Mouse (Mus musculus): Measurements from ENCODE around the gene Mrps6. TPM values are rescaled to one million over a fixed set of nuclear protein-coding genes. Genes with fewer than 3 reads are reported as not detected.

Gene Mrps6
- polyA plus RNA-seq, 1 experiment from 2014 or later = 100.0 TPM

DNA sequence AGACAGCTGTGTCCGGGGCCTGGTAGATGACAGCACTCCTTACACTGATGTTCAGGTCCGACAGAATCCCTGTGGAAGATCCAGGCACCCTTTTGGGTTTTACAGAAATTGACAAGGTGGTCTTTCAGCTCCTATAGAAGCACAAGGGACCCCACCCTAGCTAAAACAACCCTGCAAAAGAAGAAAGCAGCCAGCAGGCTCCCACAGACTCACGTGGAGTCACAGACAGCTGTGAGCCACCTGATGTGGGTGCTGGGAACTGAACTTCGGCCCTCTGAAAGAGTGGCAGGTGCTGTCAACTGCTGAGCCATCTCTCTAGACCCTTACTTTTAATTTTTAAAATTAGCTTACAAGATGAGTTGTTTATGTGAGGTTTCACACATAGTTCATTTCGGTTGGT is 23.4 kb upstream of the Mrps6 start:
- 73% methylated on average over 5 of the region's 5 CpGs for WGBS
- H3K4me1 ChIP-seq (ENCODE audit: control insufficient read depth, insufficient read depth, low read length) = no peaks in the 10 kb centered on the region
- H3K4me2 ChIP-seq (ENCODE audit: low read depth, severe bottlenecking) = no peak overlapping the region
- no peaks in the 10 kb centered on the region for H3K9me3 ChIP-seq (ENCODE audit: control insufficient read depth, low read length)
- H3K9ac ChIP-seq (ENCODE audit: low read length) = no peak overlapping the region
- H3K4me3 ChIP-seq (ENCODE audit: low read depth, low read length) = no peak overlapping the region
- DNase-seq (ENCODE audit: low spot score) = no peak
- H3K27me3 ChIP-seq (ENCODE audit: control insufficient read depth, insufficient read depth, low read length) = no peaks in the 10 kb centered on the region
- no peak overlapping the region for H3K27ac ChIP-seq (replicated peaks; ENCODE audit: low read depth, low read length)
- H3K36me3 ChIP-seq (ENCODE audit: control insufficient read depth, insufficient read depth, low read length) = no peaks in the 10 kb centered on the region
- no peak for ATAC-seq (ENCODE audit: insufficient number of reproducible peaks, low FRiP score, low TSS enrichment, low read depth)

DNA sequence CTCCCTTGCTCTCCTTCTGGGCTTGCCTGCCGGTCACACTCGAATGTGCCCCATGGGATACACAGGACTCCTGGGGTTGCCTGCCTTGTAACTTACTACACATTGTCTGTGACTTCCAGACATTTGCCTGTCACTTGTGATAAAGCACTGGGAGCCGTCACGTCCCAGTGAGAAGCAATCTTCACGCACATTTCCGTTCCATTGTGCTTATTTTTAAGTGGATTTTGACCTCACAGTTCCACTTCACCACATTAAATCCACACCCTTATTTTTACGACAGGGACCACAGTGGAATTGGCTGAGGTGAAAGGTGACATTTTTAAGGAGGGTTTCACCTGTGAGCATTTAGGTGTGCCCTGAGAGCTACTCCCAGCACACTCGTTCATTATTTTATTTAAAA is 21.4 kb upstream of the Mrps6 start:
- WGBS = 67% methylated on average over 8 of the region's 8 CpGs
- Histone ChIP-seq H3K4me2 (ENCODE audit: low read depth, severe bottlenecking) (no peak overlapping the region), H3K9ac (ENCODE audit: low read length) (no peak overlapping the region), H3K27me3 (ENCODE audit: control insufficient read depth, insufficient read depth, low read length) (no peaks in the 10 kb centered on the region), H3K9me3 (ENCODE audit: control insufficient read depth, low read length) (no peaks in the 10 kb centered on the region), H3K36me3 (ENCODE audit: control insufficient read depth, insufficient read depth, low read length) (no peaks in the 10 kb centered on the region), H3K4me1 (ENCODE audit: control insufficient read depth, insufficient read depth, low read length) (no peaks in the 10 kb centered on the region), H3K4me3 (ENCODE audit: low read depth, low read length) (no peak overlapping the region), H3K27ac (replicated peaks; ENCODE audit: low read depth, low read length) (no peak overlapping the region)
- no peak for DNase-seq (ENCODE audit: low spot score)
- no peak for ATAC-seq (ENCODE audit: insufficient number of reproducible peaks, low FRiP score, low TSS enrichment, low read depth)

DNA sequence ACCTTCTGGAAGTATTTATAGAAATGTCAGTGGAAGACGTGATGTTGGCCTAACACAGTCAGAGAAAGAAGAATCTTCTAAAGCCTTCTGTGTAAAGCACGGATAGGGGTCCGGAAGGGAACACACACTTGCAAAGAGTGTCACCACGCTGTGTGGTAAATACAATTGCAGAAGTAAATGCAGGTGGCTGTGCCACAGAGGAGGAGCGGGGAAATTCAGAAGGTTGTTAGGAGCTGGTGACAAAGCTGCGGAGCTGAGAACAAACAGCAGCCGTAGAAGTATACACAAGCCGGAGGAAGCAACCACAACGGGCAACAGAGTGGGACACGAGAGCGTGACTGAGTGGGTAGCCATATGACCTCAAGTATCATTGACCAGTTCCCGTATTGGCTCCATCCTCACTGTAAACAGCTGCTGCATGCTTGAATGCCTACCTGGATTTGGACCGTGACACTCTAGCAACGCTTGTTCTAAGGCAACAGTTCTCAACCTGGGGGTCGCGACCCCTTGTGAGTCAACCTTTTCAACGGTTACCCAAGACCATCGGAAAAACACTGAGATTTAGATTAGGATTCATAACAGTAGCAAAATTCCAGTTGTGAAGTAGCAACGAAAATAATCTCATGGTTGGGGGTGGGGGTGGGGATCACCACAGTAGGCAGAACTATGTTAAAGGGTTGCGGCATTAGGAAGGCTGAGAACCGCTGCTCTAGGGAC is 20.0 kb upstream of the Mrps6 start:
- no peak for DNase-seq (ENCODE audit: low spot score)

DNA sequence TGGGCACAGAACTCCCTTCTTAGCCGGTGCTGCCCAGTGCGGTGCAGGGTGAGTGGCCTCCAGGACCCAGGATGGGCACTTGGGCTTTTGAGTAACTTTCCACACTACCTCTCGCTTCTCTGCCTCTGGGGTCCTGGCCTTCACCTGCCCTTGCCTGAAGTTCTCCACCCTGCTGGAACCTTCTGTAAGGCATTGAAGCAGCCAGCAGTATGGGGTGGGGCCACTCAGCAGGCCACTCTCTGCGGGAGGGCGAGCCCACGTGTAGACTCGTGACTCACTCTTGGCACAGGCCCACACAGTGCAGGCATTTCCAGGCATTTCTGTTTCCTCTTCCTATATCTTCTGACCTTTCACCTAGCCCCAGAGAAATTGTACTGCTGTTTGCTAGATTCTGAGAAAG is 18.6 kb upstream of the Mrps6 start:
- Histone ChIP-seq H3K9ac (ENCODE audit: low read length) (no peak overlapping the region), H3K4me3 (ENCODE audit: low read depth, low read length) (no peak overlapping the region), H3K4me1 (ENCODE audit: control insufficient read depth, insufficient read depth, low read length) (no peaks in the 10 kb centered on the region), H3K27me3 (ENCODE audit: control insufficient read depth, insufficient read depth, low read length) (no peaks in the 10 kb centered on the region), H3K27ac (replicated peaks; ENCODE audit: low read depth, low read length) (no peak overlapping the region), H3K36me3 (ENCODE audit: control insufficient read depth, insufficient read depth, low read length) (no peaks in the 10 kb centered on the region), H3K9me3 (ENCODE audit: control insufficient read depth, low read length) (no peaks in the 10 kb centered on the region), H3K4me2 (ENCODE audit: low read depth, severe bottlenecking) (no peak overlapping the region)
- no peak for DNase-seq (ENCODE audit: low spot score)
- no peak for ATAC-seq (ENCODE audit: insufficient number of reproducible peaks, low FRiP score, low TSS enrichment, low read depth)
- WGBS = 95% methylated on average over 7 of the region's 7 CpGs

More for the DNA sequence above, 20.0 kb upstream of the Mrps6 start:
- H3K36me3 ChIP-seq (ENCODE audit: control insufficient read depth, insufficient read depth, low read length) = no peaks in the 10 kb centered on the region
- H3K9me3 ChIP-seq (ENCODE audit: control insufficient read depth, low read length) = no peaks in the 10 kb centered on the region
- ATAC-seq (ENCODE audit: insufficient number of reproducible peaks, low FRiP score, low TSS enrichment, low read depth) = no peak
- no peak overlapping the region for H3K27ac ChIP-seq (replicated peaks; ENCODE audit: low read depth, low read length)
- H3K4me1 ChIP-seq (ENCODE audit: control insufficient read depth, insufficient read depth, low read length) = no peaks in the 10 kb centered on the region
- H3K4me2 ChIP-seq (ENCODE audit: low read depth, severe bottlenecking) = no peak overlapping the region
- no peaks in the 10 kb centered on the region for H3K27me3 ChIP-seq (ENCODE audit: control insufficient read depth, insufficient read depth, low read length)
- WGBS = 88% methylated on average over 21 of the region's 21 CpGs
- H3K9ac ChIP-seq (ENCODE audit: low read length) = no peak overlapping the region
- H3K4me3 ChIP-seq (ENCODE audit: low read depth, low read length) = no peak overlapping the region

DNA sequence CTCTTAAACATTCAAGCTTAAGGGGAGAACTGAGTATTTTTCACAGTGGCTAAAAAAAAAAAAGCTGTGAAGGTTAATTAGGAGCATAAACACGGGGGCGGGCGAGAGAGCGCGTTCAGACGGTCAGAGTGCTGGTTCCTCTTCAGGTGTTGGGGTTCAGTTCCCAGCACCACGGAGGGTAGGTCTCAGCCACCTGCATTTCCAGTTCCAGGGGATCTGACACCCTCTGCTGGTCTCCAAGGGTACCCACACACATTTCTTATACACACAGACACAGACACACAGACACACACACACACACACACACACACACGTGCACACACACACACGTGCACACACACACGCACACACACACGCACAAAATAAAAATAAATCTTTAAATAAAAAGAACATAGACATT is 18.1 kb upstream of the Mrps6 start:
- ATAC-seq (ENCODE audit: insufficient number of reproducible peaks, low FRiP score, low TSS enrichment, low read depth) = no peak
- H3K9me3 ChIP-seq (ENCODE audit: control insufficient read depth, low read length) = no peaks in the 10 kb centered on the region
- no peaks in the 10 kb centered on the region for H3K36me3 ChIP-seq (ENCODE audit: control insufficient read depth, insufficient read depth, low read length)
- DNase-seq (ENCODE audit: low spot score) = no peak
- WGBS = 93% methylated on average over 11 of the region's 11 CpGs
- no peak overlapping the region for H3K4me3 ChIP-seq (ENCODE audit: low read depth, low read length)
- no peak overlapping the region for H3K9ac ChIP-seq (ENCODE audit: low read length)
- H3K4me2 ChIP-seq (ENCODE audit: low read depth, severe bottlenecking) = no peak overlapping the region
- no peaks in the 10 kb centered on the region for H3K4me1 ChIP-seq (ENCODE audit: control insufficient read depth, insufficient read depth, low read length)
- no peak overlapping the region for H3K27ac ChIP-seq (replicated peaks; ENCODE audit: low read depth, low read length)
- H3K27me3 ChIP-seq (ENCODE audit: control insufficient read depth, insufficient read depth, low read length) = no peaks in the 10 kb centered on the region

DNA sequence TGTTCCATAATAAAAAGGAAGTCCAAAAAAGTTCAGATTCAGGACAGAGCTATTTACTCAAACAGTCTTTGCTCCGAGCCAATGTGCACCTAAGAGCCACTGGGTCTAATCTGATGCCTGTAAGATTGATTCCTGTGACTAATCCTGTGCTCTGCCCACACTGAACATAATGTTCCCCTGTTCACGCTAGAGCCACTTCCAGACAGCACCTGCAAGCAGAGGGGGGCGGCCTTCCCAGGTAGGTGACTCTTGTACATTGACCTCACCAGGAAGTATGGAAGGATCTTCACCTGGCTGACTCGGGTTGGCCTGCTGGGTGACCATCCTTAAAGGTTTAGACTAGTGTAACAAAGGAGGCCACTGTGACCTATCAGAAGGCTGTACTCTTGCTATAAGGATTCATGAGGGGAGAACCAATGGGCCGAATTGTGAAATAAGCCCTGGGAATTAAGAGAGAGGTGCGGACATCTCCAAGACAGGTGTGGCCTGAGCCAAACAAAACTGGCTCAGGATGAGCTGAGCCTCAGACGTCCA is 6.2 kb upstream of the Mrps6 start:
- 85% methylated on average over 7 of the region's 7 CpGs for WGBS
- DNase-seq (ENCODE audit: low spot score) (no peak), ATAC-seq (ENCODE audit: insufficient number of reproducible peaks, low FRiP score, low TSS enrichment, low read depth) (no peak)
- Histone ChIP-seq H3K4me2 (ENCODE audit: low read depth, severe bottlenecking) (no peak overlapping the region), H3K4me1 (ENCODE audit: control insufficient read depth, insufficient read depth, low read length) (no peaks in the 10 kb centered on the region), H3K36me3 (ENCODE audit: control insufficient read depth, insufficient read depth, low read length) (no peaks in the 10 kb centered on the region), H3K27me3 (ENCODE audit: control insufficient read depth, insufficient read depth, low read length) (no peaks in the 10 kb centered on the region), H3K9ac (ENCODE audit: low read length) (no peak overlapping the region), H3K4me3 (ENCODE audit: low read depth, low read length) (no peak overlapping the region), H3K27ac (replicated peaks; ENCODE audit: low read depth, low read length) (no peak overlapping the region), H3K9me3 (ENCODE audit: control insufficient read depth, low read length) (no peaks in the 10 kb centered on the region; the same call in 1 of the 2 replicates)

DNA sequence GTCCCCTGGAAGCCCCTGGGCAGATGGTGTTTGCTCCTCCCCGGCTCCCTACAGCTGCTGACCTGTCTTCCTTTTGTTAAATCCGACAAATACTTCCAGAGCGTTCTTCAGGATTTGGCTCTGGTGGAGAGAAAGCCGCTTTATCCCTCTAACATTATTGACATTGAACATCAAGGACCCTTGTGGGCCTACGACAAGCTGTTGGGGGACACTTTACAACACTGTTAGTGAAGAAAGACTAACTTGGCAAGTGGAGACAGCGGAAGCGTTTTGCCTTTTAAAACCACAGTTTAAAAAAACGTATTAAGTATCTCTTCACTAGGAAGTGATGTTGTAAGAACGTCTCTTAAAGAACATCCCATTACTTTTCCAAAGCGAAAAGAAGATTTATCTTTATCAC is 5.5 kb upstream of the Mrps6 start:
- Histone ChIP-seq H3K9ac (ENCODE audit: low read length) (no peak overlapping the region), H3K36me3 (ENCODE audit: control insufficient read depth, insufficient read depth, low read length) (no peaks in the 10 kb centered on the region), H3K27ac (replicated peaks; ENCODE audit: low read depth, low read length) (no peak overlapping the region), H3K4me1 (ENCODE audit: control insufficient read depth, insufficient read depth, low read length) (no peaks in the 10 kb centered on the region), H3K4me2 (ENCODE audit: low read depth, severe bottlenecking) (no peak overlapping the region), H3K9me3 (ENCODE audit: control insufficient read depth, low read length) (no peaks in the 10 kb centered on the region; the same call in 1 of the 2 replicates), H3K27me3 (ENCODE audit: control insufficient read depth, insufficient read depth, low read length) (no peaks in the 10 kb centered on the region), H3K4me3 (ENCODE audit: low read depth, low read length) (no peak overlapping the region)
- DNase-seq (ENCODE audit: low spot score) (no peak), ATAC-seq (ENCODE audit: insufficient number of reproducible peaks, low FRiP score, low TSS enrichment, low read depth) (no peak)
- WGBS = 80% methylated on average over 10 of the region's 10 CpGs

DNA sequence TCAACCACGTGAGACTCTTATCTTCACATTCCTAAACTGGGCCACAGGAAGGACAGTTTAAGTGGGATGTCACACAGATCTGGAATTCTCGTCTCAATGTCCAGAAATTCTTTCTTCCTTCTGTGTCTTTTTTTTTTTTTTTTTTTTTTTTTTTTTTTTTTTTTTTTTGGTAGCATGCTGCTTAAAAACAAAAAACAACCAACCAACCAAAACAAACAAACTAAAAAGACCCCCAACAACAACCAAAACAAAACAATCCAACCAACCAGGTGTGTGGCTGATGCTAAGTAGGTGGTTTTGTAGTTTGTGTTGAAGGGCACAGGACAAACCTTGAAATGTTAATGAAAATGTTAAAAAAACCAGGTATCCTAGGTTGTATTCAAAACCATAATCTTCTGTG is 1.4 kb upstream of the Mrps6 start:
- no peak overlapping the region for H3K27ac ChIP-seq (replicated peaks; ENCODE audit: low read depth, low read length)
- DNase-seq (ENCODE audit: low spot score) (no peak), ATAC-seq (ENCODE audit: insufficient number of reproducible peaks, low FRiP score, low TSS enrichment, low read depth) (no peak)
- 66% methylated on average over 2 of the region's 2 CpGs for WGBS
- peaks cover 6% of the 10 kb centered on the region; the same call in 1 of the 2 replicates for H3K4me1 ChIP-seq (ENCODE audit: control insufficient read depth, insufficient read depth, low read length)
- H3K4me3 ChIP-seq (ENCODE audit: low read depth, low read length) = no peak overlapping the region
- H3K9me3 ChIP-seq (ENCODE audit: control insufficient read depth, low read length) = no peaks in the 10 kb centered on the region; the same call in 1 of the 2 replicates
- H3K36me3 ChIP-seq (ENCODE audit: control insufficient read depth, insufficient read depth, low read length) = no peaks in the 10 kb centered on the region; the same call in 1 of the 2 replicates
- H3K9ac ChIP-seq (ENCODE audit: low read length) = no peak overlapping the region
- H3K27me3 ChIP-seq (ENCODE audit: control insufficient read depth, insufficient read depth, low read length) = no peaks in the 10 kb centered on the region
- no peak overlapping the region for H3K4me2 ChIP-seq (ENCODE audit: low read depth, severe bottlenecking)

All from limb, embryonic 11.5 days (tissue).